Mouse (Mus musculus) forebrain, embryonic 12.5 days (tissue): ENCODE measurements around the gene Alox8. TPM values are rescaled to one million over a fixed set of nuclear protein-coding genes. Genes with fewer than 3 reads are reported as not detected.
A peak's percentile ranks its signal among the peaks of the same experiment; 100 is the strongest.

ENCODE experiments used
- ATAC-seq: fragments of 200-750 bp; cut with Nextera tagmentation; 2 replicates; pipeline ENCODE4 v1.8.0; 2017; ENCODE audit warnings: moderate TSS enrichment; ENCODE audit not compliant: low FRiP score
- H3K27ac ChIP-seq: fragments of 300-500 bp; sonication (generic); 2 replicates; pipeline ENCODE4 v1.5.1; 2016; ENCODE audit warnings: mild to moderate bottlenecking
- H3K27me3 ChIP-seq: fragments of 300-500 bp; sonication (generic); 2 replicates; pipeline ENCODE4 v1.6.1; 2016; ENCODE audit warnings: mild to moderate bottlenecking
- H3K36me3 ChIP-seq: fragments of 300-500 bp; sonication (generic); replicated peaks from 2 replicates; pipeline ENCODE4 v1.6.1; 2016; ENCODE audit warnings: mild to moderate bottlenecking
- H3K4me1 ChIP-seq: fragments of 300-500 bp; sonication (generic); 2 replicates; pipeline ENCODE4 v1.6.1; 2016
- H3K4me2 ChIP-seq: fragments of 300-500 bp; sonication (generic); 2 replicates; pipeline ENCODE4 v1.6.1; 2016; ENCODE audit warnings: mild to moderate bottlenecking, moderate library complexity
- H3K4me3 ChIP-seq: fragments of 300-500 bp; sonication (generic); replicated peaks from 2 replicates; pipeline ENCODE4 v1.5.1; 2016; ENCODE audit warnings: mild to moderate bottlenecking
- H3K9ac ChIP-seq: fragments of 300-500 bp; sonication (generic); 2 replicates; pipeline ENCODE4 v1.6.1; 2016; ENCODE audit warnings: mild to moderate bottlenecking
- H3K9me3 ChIP-seq: fragments of 300-500 bp; sonication (generic); 2 replicates; pipeline ENCODE4 v1.6.1; 2016
- WGBS: fragments of 180-500 bp; shearing (Covaris S2); methylation state at CpG from one replicate; pipeline ENCODE4 v1.1.7; 2016; 5-methylcytosine and 5-hydroxymethylcytosine counted together
- polyA plus RNA-seq: library from polyadenylated mRNA; unstranded; fragments of >200 nt; fragmentation: Nextera tagmentation; extraction: Ambion mirVana; gene quantifications from 2 replicates; pipeline ENCODE4 v1.2.1, GENCODE M21; 2016

The Alox8 gene
- polyA plus RNA-seq, 1 experiment from 2014 or later = not detected

- no peak overlapping the region for H3K4me2 ChIP-seq
- no peaks in the 10 kb centered on the region for H3K27me3 ChIP-seq
- H3K9me3 ChIP-seq = no peaks in the 10 kb centered on the region
- ATAC-seq = no peak
- H3K9ac ChIP-seq = no peak overlapping the region
- no peaks in the 10 kb centered on the region for H3K4me1 ChIP-seq
- no peak overlapping the region for H3K4me3 ChIP-seq
- no peak overlapping the region for H3K27ac ChIP-seq
- 91% methylated on average over 5 of the region's 5 CpGs for WGBS
- no peaks in the 10 kb centered on the region for H3K36me3 ChIP-seq
Observed at GRCm38 (mm10) chr11:69217411-69217810, 19.8 kb upstream of the Alox8 start.

- H3K27ac ChIP-seq = no peak overlapping the region
- H3K27me3 ChIP-seq = 0 out of 2 replicates have a peak, but pooled peaks cover 5% of the 10 kb centered on the region
- peak overlapping the region; percentile 21; the same call in 1 of the 2 replicates for H3K4me2 ChIP-seq
- H3K9ac ChIP-seq = no peak overlapping the region
- H3K4me3 ChIP-seq = peak overlapping the region; percentile 17; the same call in 1 of the 2 replicates
- no peak for ATAC-seq
- 49% methylated on average over 2 of the region's 2 CpGs for WGBS
- H3K36me3 ChIP-seq = no peaks in the 10 kb centered on the region
- no peaks in the 10 kb centered on the region for H3K4me1 ChIP-seq
- no peaks in the 10 kb centered on the region for H3K9me3 ChIP-seq
Observed at GRCm38 (mm10) chr11:69211431-69211830, 13.8 kb upstream of the Alox8 start.

GRCm38 (mm10) chr11:69202469-69203230, 5.0 kb upstream of the Alox8 start:
- no peak for ATAC-seq
- Histone ChIP-seq H3K4me1 (0 out of 2 replicates have a peak, but pooled peaks cover under 1% of the 10 kb centered on the region), H3K9me3 (no peaks in the 10 kb centered on the region), H3K4me2 (no peak overlapping the region), H3K9ac (no peak overlapping the region), H3K27me3 (peaks cover 13% of the 10 kb centered on the region), H3K4me3 (no peak overlapping the region), H3K36me3 (no peaks in the 10 kb centered on the region), H3K27ac (no peak overlapping the region)
- 83% methylated on average over 13 of the region's 13 CpGs for WGBS

- ATAC-seq = no peak
- Histone ChIP-seq H3K4me1 (peaks cover 8% of the 10 kb centered on the region), H3K9ac (no peak overlapping the region), H3K9me3 (no peaks in the 10 kb centered on the region), H3K4me2 (no peak overlapping the region), H3K27me3 (peaks cover 32% of the 10 kb centered on the region), H3K27ac (no peak overlapping the region), H3K36me3 (no peaks in the 10 kb centered on the region), H3K4me3 (no peak overlapping the region)
- 83% methylated on average over 6 of the region's 6 CpGs for WGBS
Observed at GRCm38 (mm10) chr11:69200231-69200630, 2.6 kb upstream of the Alox8 start.

GRCm38 (mm10) chr11:69199251-69199650, 1.6 kb upstream of the Alox8 start:
- ATAC-seq = no peak
- no peak overlapping the region for H3K4me3 ChIP-seq
- no peak overlapping the region for H3K27ac ChIP-seq
- peaks cover 8% of the 10 kb centered on the region for H3K4me1 ChIP-seq
- no peaks in the 10 kb centered on the region for H3K36me3 ChIP-seq
- 74% methylated on average over 1 of the region's 1 CpGs for WGBS
- H3K27me3 ChIP-seq = peaks cover 32% of the 10 kb centered on the region
- no peak overlapping the region for H3K4me2 ChIP-seq
- no peak overlapping the region for H3K9ac ChIP-seq
- no peaks in the 10 kb centered on the region for H3K9me3 ChIP-seq

- peak overlapping the region; percentile 20 for H3K4me3 ChIP-seq
- WGBS = 0% methylated on average over 14 of the region's 14 CpGs
- no peaks in the 10 kb centered on the region for H3K36me3 ChIP-seq
- no peak for ATAC-seq
- H3K4me2 ChIP-seq = peak overlapping the region; percentile 42
- peaks cover 8% of the 10 kb centered on the region for H3K4me1 ChIP-seq
- H3K9me3 ChIP-seq = no peaks in the 10 kb centered on the region
- H3K27me3 ChIP-seq = peaks cover 32% of the 10 kb centered on the region
- H3K9ac ChIP-seq = peak overlapping the region; percentile 39
- H3K27ac ChIP-seq = no peak overlapping the region
Observed at GRCm38 (mm10) chr11:69197194-69197593, 449 bp downstream of the Alox8 start.

GRCm38 (mm10) chr11:69196766-69197165, 877 bp downstream of the Alox8 start:
- peak overlapping the region; percentile 39; the same call in 1 of the 2 replicates for H3K9ac ChIP-seq
- H3K4me1 ChIP-seq = peaks cover 8% of the 10 kb centered on the region
- WGBS = 8% methylated on average over 5 of the region's 5 CpGs
- H3K36me3 ChIP-seq = no peaks in the 10 kb centered on the region
- peaks cover 32% of the 10 kb centered on the region for H3K27me3 ChIP-seq
- H3K9me3 ChIP-seq = no peaks in the 10 kb centered on the region
- ATAC-seq = no peak
- no peak overlapping the region for H3K27ac ChIP-seq
- H3K4me2 ChIP-seq = peak overlapping the region; percentile 42
- H3K4me3 ChIP-seq = peak overlapping the region; percentile 20

- Histone ChIP-seq H3K27me3 (peaks cover 21% of the 10 kb centered on the region), H3K4me2 (no peak overlapping the region), H3K27ac (no peak overlapping the region), H3K36me3 (no peaks in the 10 kb centered on the region), H3K4me3 (no peak overlapping the region), H3K9ac (no peak overlapping the region), H3K4me1 (peaks cover 8% of the 10 kb centered on the region), H3K9me3 (no peaks in the 10 kb centered on the region)
- 7% methylated on average over 1 of the region's 1 CpGs for WGBS
- ATAC-seq = no peak
Observed at GRCm38 (mm10) chr11:69192840-69193239, 4.8 kb downstream of the Alox8 start.

GRCm38 (mm10) chr11:69185936-69186335, 11.7 kb downstream of the Alox8 start:
- WGBS = 83% methylated on average over 6 of the region's 6 CpGs

GRCm38 (mm10) chr11:69185031-69185430, 12.6 kb downstream of the Alox8 start:
- no peaks in the 10 kb centered on the region for H3K27me3 ChIP-seq
- 93% methylated on average over 5 of the region's 5 CpGs for WGBS
- H3K4me3 ChIP-seq = no peak overlapping the region
- no peak for ATAC-seq
- H3K4me1 ChIP-seq = no peaks in the 10 kb centered on the region
- no peak overlapping the region for H3K9ac ChIP-seq
- H3K36me3 ChIP-seq = no peaks in the 10 kb centered on the region
- H3K27ac ChIP-seq = no peak overlapping the region
- H3K4me2 ChIP-seq = no peak overlapping the region
- no peaks in the 10 kb centered on the region for H3K9me3 ChIP-seq

More at GRCm38 (mm10) chr11:69185936-69186335, 11.7 kb downstream of the Alox8 start:
- Histone ChIP-seq H3K4me1 (no peaks in the 10 kb centered on the region), H3K4me3 (no peak overlapping the region), H3K27me3 (no peaks in the 10 kb centered on the region), H3K9ac (no peak overlapping the region), H3K9me3 (no peaks in the 10 kb centered on the region), H3K36me3 (no peaks in the 10 kb centered on the region), H3K4me2 (no peak overlapping the region), H3K27ac (no peak overlapping the region)
- no peak for ATAC-seq

- no peak overlapping the region for H3K4me3 ChIP-seq
- 89% methylated on average over 4 of the region's 4 CpGs for WGBS
- no peak overlapping the region for H3K9ac ChIP-seq
- H3K27ac ChIP-seq = no peak overlapping the region
- no peak for ATAC-seq
- no peaks in the 10 kb centered on the region for H3K36me3 ChIP-seq
- no peaks in the 10 kb centered on the region for H3K27me3 ChIP-seq
- no peak overlapping the region for H3K4me2 ChIP-seq
- no peaks in the 10 kb centered on the region for H3K9me3 ChIP-seq
- H3K4me1 ChIP-seq = no peaks in the 10 kb centered on the region
Observed at GRCm38 (mm10) chr11:69180120-69180519, 17.5 kb downstream of the Alox8 start.

- ATAC-seq = no peak
- WGBS = 58% methylated on average over 3 of the region's 3 CpGs
Observed at GRCm38 (mm10) chr11:69179512-69179911, 18.1 kb downstream of the Alox8 start.

GRCm38 (mm10) chr11:69178525-69178924, 19.1 kb downstream of the Alox8 start:
- no peaks in the 10 kb centered on the region for H3K27me3 ChIP-seq
- H3K27ac ChIP-seq = no peak overlapping the region
- H3K36me3 ChIP-seq = no peaks in the 10 kb centered on the region
- 84% methylated on average over 3 of the region's 3 CpGs for WGBS
- ATAC-seq = no peak
- H3K4me3 ChIP-seq = no peak overlapping the region
- no peak overlapping the region for H3K4me2 ChIP-seq
- no peaks in the 10 kb centered on the region for H3K9me3 ChIP-seq
- H3K4me1 ChIP-seq = no peaks in the 10 kb centered on the region
- no peak overlapping the region for H3K9ac ChIP-seq

More at GRCm38 (mm10) chr11:69179512-69179911, 18.1 kb downstream of the Alox8 start:
- H3K27me3 ChIP-seq = no peaks in the 10 kb centered on the region
- no peaks in the 10 kb centered on the region for H3K36me3 ChIP-seq
- H3K9me3 ChIP-seq = no peaks in the 10 kb centered on the region
- no peak overlapping the region for H3K9ac ChIP-seq
- H3K4me2 ChIP-seq = no peak overlapping the region
- H3K4me3 ChIP-seq = no peak overlapping the region
- no peaks in the 10 kb centered on the region for H3K4me1 ChIP-seq
- H3K27ac ChIP-seq = no peak overlapping the region
